Mouse (Mus musculus): Measurements from ENCODE around the gene Crybg3.

Crybg3 gene

GRCm38 (mm10) chr16:59600311-59601251 is at the start of gene Crybg3:
Gene Crybg3, minus strand, starts transcription at chr16:59600979.
- DNase-seq (ENCODE audit: low spot score) = peak; percentile 63

- DNase-seq (ENCODE audit: low spot score) = no peak
Measured at GRCm38 (mm10) chr16:59643766-59644165, 43.0 kb upstream of the Crybg3 start.

- DNase-seq (ENCODE audit: low spot score) = no peak
Measured at GRCm38 (mm10) chr16:59639985-59640384, 39.2 kb upstream of the Crybg3 start.

- DNase-seq (ENCODE audit: low spot score) = peak; percentile 94
Measured at GRCm38 (mm10) chr16:59639102-59639691, 38.4 kb upstream of the Crybg3 start, which contains the start of gene Arl6. Gene Arl6, minus strand, starts transcription at chr16:59639391.

GRCm38 (mm10) chr16:59634598-59634997 is 33.8 kb upstream of the Crybg3 start:
- DNase-seq (ENCODE audit: low spot score) = no peak

GRCm38 (mm10) chr16:59621554-59621953 is 20.8 kb upstream of the Crybg3 start:
- DNase-seq (ENCODE audit: low spot score) = no peak

GRCm38 (mm10) chr16:59617167-59617566 is 16.4 kb upstream of the Crybg3 start:
- DNase-seq (ENCODE audit: low spot score) = no peak

- DNase-seq (ENCODE audit: low spot score) = no peak
Measured at GRCm38 (mm10) chr16:59615675-59616074, 14.9 kb upstream of the Crybg3 start.

- DNase-seq (ENCODE audit: low spot score) = no peak
Measured at GRCm38 (mm10) chr16:59610750-59611149, 10.0 kb upstream of the Crybg3 start.

GRCm38 (mm10) chr16:59604078-59604781 is 3.5 kb upstream of the Crybg3 start:
- no peak for DNase-seq (ENCODE audit: low spot score)

- DNase-seq (ENCODE audit: low spot score) = no peak
Measured at GRCm38 (mm10) chr16:59599411-59600265, 1.1 kb downstream of the Crybg3 start.

- DNase-seq (ENCODE audit: low spot score) = no peak
Measured at GRCm38 (mm10) chr16:59598997-59599396, 1.8 kb downstream of the Crybg3 start.

GRCm38 (mm10) chr16:59597256-59597655 is 3.5 kb downstream of the Crybg3 start:
- DNase-seq (ENCODE audit: low spot score) = no peak

- DNase-seq (ENCODE audit: low spot score) = no peak
Measured at GRCm38 (mm10) chr16:59594714-59595113, 6.1 kb downstream of the Crybg3 start.

GRCm38 (mm10) chr16:59590790-59591189 is 10.0 kb downstream of the Crybg3 start:
- DNase-seq (ENCODE audit: low spot score) = no peak

- no peak for DNase-seq (ENCODE audit: low spot score)
Measured at GRCm38 (mm10) chr16:59588351-59589025, 12.3 kb downstream of the Crybg3 start.

- no peak for DNase-seq (ENCODE audit: low spot score)
Measured at GRCm38 (mm10) chr16:59587816-59588215, 13.0 kb downstream of the Crybg3 start.

GRCm38 (mm10) chr16:59586911-59587310 is 13.9 kb downstream of the Crybg3 start:
- DNase-seq (ENCODE audit: low spot score) = no peak

GRCm38 (mm10) chr16:59586276-59586675 is 14.5 kb downstream of the Crybg3 start:
- no peak for DNase-seq (ENCODE audit: low spot score)

- no peak for DNase-seq (ENCODE audit: low spot score)
Measured at GRCm38 (mm10) chr16:59585706-59586244, 15.0 kb downstream of the Crybg3 start.

- no peak for DNase-seq (ENCODE audit: low spot score)
Measured at GRCm38 (mm10) chr16:59583515-59583914, 17.3 kb downstream of the Crybg3 start.

Data from ovary, postnatal 10 days (tissue).